Mouse (Mus musculus) adrenal gland, postnatal 14 days (tissue): ENCODE measurements around the gene Kat2b. TPM values are rescaled to one million over a fixed set of nuclear protein-coding genes. Genes with fewer than 3 reads are reported as not detected.
"Not testable (repeated sequence)": the region's sequence is repeated elsewhere in the genome, so short reads cannot be mapped to it uniquely, and the experiment has no call there.

Source experiments
- DNase-seq: peaks from one replicate; pipeline ENCODE4 v3.0.0; 2021; ENCODE audit warnings: mixed read lengths
- total RNA-seq: library from RNA; stranded (reverse); gene quantifications from 2 replicates; pipeline ENCODE4 v1.2.3, GENCODE M21; 2021

Kat2b gene
- total RNA-seq, 1 experiment from 2014 or later, result 67.0 TPM

DNA sequence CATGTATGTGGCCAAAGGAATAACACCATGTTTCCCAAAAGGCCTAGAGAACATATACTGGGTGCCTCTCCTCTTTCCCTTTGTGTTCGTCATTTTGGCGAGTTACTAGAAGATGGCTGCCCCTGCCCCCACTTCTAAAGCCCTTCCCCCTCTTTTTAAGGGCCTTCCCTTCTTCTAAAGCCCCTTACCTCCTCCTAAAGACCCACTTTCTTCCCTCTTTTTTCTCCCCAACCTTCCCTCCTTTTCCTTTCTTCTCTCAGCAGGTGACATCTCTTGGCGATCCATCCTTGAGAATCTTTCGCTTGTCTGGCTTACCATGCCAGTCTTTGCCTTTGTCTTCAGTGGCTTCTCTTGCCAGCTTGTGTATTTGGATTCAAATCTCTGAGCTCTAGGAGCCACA lies 31.9 kb downstream of the Kat2b start:
- DNase-seq, result no peak

DNA sequence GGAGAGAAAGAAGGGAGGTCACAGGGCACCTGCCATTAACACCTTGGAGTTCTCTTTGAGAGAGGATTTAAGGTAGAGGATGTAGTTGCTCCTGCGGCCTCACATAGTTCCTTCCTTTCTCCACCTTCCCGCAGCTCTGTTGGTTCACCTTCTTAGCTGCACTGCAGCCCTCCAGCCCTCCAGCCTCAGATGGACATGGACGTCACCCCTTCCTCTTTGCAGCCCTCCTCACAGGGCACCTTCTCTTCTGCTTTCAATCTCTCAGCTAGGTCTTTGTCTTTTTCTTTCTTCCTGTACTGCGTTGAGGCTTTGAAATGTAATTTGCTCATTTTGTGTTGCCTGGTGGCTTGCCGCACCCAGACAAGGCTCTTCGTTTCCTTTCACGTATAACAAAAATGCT lies 36.6 kb downstream of the Kat2b start:
- DNase-seq, result not testable (repeated sequence)

DNA sequence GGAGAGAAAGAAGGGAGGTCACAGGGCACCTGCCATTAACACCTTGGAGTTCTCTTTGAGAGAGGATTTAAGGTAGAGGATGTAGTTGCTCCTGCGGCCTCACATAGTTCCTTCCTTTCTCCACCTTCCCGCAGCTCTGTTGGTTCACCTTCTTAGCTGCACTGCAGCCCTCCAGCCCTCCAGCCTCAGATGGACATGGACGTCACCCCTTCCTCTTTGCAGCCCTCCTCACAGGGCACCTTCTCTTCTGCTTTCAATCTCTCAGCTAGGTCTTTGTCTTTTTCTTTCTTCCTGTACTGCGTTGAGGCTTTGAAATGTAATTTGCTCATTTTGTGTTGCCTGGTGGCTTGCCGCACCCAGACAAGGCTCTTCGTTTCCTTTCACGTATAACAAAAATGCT lies 39.4 kb downstream of the Kat2b start:
- not testable (repeated sequence) for DNase-seq

DNA sequence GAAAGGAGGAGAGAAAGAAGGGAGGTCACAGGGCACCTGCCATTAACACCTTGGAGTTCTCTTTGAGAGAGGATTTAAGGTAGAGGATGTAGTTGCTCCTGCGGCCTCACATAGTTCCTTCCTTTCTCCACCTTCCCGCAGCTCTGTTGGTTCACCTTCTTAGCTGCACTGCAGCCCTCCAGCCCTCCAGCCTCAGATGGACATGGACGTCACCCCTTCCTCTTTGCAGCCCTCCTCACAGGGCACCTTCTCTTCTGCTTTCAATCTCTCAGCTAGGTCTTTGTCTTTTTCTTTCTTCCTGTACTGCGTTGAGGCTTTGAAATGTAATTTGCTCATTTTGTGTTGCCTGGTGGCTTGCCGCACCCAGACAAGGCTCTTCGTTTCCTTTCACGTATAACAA lies 42.3 kb downstream of the Kat2b start:
- DNase-seq, result not testable (repeated sequence)

DNA sequence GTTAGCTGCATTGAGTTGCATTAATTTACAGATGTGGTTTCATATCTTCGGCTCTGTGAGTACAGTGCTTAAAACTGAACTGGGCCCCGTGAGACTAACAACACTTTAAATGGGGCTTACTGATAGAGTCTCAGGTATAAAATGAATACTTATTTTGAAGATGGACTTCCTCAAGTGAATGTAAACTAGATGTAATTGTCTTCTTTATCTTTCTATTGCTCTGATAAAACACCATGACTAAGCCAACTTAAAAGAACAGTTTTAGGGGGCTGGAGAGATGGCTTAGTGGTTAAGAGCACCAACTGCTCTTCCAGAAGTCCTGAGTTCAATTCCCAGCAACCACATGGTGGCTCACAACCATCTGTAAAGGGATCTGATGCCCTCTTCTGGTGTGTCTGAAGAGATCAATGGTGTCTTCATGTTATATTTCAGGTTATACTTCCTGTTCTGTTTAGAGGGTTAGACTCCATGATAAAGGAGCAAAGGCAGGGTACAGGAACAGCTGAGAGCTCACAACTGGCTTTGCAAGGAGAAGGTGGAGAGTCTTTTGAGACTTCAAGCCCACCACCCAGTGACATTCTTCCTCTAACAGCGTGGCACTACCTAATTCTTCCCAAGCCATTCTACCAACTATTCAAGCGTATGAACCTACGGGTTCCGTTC lies 50.8 kb downstream of the Kat2b start:
- DNase-seq, result no peak

DNA sequence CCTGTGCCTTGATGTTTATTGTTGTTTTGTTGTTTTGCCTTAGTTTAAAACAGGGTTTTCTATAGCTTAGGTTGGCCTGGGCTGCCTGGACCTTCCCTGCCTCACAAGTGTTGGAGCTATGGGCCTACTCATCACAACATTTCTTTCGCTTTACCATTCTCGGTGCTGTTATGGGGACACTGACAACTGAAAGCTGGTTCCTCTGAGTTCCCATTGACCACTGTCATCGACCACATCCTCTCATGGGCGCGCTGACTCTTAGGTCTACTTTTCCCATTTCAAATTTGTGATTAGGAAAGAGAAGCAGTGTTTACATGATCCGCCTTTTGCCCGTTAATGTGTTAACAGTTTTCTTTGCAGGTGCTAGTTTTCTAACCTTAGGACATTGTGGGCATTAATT lies 51.7 kb downstream of the Kat2b start:
- DNase-seq, result no peak

DNA sequence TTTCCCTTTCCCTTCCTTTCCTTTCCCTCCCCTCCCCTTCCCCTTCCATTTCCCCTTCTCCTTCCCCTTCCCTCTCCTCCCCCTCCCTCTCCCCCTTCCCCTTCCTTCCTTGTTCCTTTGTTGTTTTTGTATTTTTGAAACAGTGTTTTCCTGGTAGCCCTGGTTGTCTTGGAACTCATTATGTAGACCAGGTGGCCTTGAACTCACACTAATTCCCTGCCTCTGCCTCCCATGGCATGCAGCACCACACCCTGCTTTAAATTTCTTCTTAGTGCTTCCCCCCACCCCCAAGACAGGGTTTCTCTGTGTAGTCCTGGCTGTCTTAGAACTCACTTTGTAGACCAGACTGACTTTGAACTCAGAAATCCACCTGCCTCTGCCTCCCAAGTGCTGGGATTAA lies 52.7 kb downstream of the Kat2b start:
- DNase-seq, result no peak

DNA sequence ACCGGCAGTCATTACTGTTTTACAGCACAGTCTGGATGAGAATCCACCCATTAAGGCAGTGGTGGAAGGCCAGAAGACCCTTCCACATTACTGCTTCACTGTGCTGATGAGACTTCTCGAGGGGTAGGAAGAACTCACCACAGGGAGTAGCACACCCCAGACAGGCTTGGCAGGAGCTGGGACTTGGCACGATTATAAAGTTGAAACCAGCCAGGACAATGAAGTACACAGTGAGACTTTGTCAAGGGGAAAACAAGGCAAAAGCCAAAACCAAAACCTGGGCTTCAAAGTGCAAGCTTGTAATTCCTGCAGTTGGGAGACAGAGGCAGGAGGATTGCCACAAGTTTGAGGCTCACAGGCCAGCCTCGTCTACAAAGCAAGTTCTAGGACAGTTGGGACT lies 54.0 kb downstream of the Kat2b start:
- DNase-seq, result peak; percentile 21

DNA sequence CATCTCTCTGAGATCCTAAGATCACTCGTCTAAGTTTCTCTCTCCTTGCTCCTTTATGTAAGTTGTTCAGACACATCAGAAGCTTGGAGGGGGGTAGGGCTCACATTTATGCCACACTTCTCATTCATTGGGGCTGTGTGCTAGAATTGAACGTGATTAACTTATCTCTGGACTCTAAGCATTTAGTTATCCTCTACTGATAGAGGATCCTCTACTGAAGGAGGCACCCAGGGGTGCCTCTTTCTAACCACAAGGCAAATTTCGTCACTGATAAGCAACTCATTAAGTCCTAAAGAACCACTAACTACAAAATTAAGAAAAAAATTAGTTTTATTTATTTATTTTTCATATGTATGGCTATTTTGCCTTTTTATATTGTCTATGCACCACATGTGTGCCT lies 55.5 kb downstream of the Kat2b start:
- DNase-seq, result no peak

DNA sequence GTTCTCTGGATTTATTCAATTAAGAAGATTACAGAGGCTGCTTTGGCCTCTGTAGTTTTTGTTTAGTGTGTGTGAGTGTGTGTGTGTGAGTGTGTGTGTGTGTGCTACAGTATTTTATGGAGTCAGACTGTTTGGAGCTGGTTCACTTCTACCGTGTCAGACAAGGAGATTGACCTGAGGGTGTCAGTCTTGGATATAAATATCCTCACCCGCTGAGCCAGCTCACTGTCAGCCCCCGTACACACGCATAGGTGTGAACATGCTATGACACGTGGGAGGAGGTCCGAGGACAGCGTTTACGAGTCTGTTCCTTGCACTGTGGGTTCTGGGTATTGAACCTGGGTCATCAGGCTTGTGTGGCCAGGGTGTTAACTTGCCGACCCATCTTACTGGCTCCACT lies 57.1 kb downstream of the Kat2b start:
- DNase-seq, result no peak

DNA sequence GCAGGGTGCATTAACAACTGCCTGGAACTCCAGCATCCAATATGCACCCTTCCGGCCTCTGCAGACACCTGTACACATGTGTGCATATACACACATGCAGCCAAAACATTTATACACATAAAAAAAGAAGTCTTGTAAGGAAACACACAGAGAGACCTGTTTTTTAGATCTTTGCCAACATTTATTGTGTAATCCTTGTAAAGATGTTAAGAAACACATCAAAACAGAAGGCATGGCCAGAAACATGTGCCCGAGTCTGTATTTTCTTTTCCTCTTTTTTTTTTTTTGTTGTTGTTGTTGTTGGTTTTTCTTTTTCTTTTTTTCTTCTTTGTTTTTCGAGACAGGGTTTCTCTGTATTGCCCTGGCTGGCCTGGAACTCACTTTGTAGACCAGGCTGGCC lies 59.5 kb downstream of the Kat2b start:
- DNase-seq, result no peak

DNA sequence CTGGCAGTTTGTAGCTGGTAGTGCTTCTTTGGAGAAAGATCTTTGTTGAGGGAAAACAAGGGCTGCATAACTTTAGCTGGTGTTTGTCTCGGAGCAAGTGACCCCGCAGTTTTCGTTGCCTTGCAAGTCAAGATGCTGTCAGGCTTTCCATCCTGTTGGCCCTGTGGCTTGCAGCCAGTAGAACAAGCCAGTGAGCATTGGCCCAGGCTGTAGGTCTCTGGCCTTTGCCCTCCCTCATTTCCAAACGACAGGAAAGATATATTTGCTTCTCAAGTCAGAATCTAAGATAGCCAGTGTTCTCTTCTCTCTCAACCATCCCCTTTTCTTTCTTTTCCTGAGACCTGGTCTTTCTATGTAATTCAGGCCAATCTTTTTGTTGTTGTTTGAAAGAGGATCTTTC lies 60.8 kb downstream of the Kat2b start:
- peak; percentile 27 for DNase-seq

DNA sequence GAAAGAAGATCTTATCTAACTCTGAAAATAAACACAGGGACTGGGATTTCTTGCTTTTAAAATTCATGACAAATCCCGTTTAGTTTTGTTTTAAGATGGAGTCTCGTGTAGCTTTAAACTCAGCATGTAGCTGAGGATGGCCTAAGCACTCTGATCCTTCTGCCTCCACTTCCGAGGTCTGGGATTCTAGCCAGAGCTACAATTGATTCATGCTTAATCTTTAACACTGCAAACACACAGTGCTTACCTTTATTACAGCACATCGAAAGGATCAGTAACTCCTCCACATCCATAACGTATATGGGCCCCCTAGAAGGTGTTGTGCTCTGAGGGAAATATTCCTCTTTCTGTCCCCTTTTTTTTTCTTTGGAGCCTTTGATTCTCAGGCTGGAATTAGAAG lies 61.5 kb downstream of the Kat2b start:
- DNase-seq, result no peak

DNA sequence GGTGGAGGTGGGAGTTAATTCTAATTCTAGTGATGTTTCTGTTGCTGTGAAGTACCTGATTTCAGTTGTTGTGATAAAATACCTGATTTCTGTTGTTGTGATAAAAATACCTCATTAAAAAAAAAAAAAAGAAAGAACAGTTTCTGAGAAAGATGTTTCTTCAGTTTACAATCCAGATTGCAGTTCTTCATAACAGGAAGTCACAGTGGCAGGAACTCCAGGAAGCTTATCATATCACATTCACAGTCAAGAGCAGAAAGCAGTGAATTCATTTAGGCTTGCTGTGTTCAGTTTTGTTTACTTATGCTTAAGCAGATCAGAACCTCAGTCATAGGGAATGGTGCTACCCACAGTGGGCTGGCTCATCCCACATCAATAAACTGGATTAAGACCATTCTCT lies 64.7 kb downstream of the Kat2b start:
- DNase-seq, result no peak

DNA sequence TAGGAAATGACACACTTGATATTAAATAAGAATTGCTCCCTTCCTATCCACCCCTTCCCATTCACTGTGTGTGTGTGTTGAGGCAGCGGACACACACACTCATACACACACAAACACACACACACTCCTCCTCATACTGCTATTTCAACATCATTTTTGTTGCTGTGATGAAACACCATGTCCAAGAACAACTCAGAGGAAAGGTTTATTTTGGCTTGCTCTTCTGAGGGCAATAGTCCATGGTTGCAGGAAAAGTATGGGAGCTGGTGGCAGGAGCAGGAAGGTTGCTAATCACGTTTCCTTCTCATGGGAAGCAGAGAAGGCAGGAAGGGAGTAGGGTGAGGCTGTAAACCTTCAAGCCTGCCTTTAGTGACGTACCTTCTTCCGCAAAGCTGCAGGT lies 76.7 kb downstream of the Kat2b start:
- no peak for DNase-seq

DNA sequence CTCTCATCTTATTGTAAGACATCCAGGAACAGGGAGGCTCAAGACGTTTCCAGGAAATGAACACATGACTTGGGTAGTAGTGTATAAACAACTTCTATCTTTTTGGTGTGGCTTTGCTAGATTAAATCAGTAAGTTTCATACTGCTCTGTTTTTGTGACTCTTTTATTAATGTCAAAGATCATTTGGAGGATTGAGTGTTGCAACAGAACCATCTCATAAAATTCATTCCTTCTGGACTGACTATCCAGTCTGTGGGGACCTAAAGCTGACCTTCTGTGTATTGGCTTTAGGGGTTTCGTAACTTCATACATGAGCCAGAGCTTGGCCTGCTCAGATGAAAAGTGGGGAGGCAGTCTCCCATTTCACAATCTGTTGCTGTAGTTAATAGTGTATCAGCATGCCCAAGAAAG lies 83.6 kb downstream of the Kat2b start:
- DNase-seq, result peak; percentile 45

DNA sequence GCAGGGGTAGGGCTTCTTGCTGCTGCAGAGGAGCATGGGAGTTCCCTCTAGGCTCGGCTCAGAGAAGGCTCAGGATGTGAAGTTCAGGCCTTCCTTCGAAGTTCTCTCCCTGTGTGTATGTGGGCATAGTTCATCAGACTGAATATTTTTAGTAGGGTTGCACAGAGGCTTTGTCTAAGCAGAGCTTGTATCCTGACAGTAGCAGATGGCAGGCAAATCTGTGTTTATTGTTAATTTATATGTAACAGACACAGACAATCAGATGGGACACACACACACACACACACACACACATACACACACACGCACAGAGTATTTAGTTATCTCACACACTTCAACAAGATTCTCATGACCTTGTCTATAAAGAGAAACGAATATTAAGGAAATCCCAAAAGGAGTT lies 87.9 kb downstream of the Kat2b start:
- DNase-seq, result no peak

DNA sequence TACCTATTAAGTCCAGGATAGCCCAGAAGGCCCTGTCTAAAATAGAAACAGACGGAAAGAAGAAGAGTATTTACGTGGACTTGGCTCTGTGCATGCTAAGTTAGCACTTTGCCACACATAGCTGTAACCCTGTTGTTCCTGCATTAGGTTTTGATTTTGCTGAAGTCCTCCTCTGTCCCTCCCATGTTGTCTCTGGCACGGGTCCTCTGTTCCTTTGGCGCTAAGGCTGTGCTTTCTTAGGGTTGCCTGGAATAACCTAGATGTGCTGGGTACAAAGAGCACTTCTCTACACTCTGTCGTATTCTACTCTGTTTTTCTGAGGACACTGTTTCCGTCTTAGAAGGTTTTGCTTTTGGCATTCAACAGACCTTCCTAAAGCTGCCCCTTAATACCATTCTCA lies 88.4 kb downstream of the Kat2b start:
- DNase-seq, result peak; percentile 47

DNA sequence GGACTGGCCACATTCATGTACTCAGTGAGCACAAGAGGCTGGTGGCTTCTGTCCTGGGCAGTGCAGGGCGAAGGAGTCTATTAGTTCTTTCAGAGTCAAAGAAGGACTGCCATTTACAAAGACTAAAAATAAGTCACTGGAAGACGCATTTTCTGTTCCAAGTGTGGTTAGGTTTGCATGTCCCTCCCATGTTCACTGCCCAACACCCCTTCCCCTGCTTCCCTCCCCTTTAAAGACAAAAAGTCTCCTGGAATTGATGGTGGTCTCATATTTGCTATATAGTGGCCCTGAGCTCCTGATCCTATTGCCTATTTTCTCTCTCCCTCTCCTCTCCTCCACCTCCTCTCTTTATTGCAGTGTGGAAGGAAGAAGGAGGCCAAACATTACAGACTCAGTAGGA lies 89.3 kb downstream of the Kat2b start:
- DNase-seq, result no peak

DNA sequence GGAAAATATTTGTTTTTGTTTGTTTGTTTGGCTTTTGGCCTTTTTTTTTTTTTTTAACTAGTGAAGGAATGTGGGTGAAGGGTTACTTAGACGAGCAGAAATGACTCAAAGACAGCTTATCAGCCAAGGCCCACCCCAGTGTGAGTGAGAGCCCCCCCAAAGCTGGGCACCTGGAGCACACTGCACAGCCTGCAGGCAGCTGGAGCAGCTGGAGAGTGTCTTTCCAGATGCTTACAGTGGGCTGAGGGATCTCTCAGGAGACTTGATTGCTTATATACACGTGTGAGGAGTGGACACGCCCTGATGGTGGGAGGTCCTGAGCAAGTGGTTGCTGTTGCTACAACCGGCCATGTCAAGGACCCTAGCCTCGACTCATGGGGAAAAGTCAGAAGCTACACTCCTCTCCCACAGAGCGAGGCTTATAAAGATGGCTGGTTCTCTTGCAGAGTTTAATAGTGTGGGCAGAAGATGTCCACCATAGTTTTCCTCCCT lies 89.8 kb downstream of the Kat2b start:
- no peak for DNase-seq

DNA sequence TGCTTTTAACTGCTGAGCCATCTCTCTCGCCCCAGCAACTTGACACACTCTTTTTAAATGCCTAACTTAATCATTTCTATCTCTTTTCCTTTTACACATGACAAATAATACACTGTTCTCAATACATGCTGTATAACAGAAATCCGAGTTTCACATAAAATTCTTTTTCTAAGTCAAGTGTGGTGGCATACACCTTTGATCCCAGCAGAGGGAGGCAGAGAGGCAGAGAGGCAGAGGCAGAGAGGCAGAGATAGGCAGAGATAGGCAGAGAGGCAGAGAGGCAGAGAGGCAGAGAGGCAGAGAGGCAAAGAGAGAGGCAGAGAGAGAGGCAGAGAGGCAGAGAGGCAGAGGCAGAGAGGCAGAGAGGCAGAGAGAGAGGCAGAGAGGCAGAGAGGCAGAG lies 90.7 kb downstream of the Kat2b start:
- peak; percentile 43 for DNase-seq

DNA sequence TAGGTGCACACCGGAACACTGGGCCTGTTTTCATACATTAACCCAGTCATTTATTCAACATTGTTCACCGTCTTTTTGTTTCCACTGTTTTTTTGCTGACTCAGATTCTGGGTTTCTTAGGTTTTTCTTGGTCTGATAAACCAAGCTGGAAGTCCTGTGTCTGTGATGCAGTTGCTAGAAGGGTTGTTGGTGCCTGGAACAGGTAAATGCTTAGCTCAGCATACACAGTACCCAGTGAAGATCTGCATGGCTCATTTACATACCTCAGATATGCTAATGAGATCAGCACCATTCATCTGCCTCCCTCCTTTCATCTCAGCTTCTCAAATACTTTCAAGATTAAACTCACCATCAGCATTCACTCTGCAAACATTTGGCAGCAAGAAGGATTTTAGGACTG lies 92.0 kb downstream of the Kat2b start:
- DNase-seq, result no peak

DNA sequence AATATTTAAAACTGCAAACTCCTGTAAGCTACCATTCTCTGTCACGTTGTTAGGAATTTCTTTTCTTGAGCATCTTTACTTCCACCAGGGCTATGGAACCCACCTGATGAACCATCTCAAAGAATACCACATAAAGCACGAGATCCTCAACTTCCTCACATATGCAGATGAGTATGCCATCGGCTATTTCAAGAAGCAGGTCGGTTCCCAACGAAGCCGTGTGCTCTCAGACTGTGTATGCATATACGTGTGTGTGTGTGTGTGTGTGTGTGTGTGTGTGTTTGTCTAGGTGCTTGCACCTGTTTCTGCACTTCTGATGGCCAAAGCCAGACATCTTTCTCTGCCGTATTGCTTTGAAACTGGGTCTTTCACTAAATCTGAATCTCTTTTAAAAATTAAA lies 92.6 kb downstream of the Kat2b start:
- no peak for DNase-seq

DNA sequence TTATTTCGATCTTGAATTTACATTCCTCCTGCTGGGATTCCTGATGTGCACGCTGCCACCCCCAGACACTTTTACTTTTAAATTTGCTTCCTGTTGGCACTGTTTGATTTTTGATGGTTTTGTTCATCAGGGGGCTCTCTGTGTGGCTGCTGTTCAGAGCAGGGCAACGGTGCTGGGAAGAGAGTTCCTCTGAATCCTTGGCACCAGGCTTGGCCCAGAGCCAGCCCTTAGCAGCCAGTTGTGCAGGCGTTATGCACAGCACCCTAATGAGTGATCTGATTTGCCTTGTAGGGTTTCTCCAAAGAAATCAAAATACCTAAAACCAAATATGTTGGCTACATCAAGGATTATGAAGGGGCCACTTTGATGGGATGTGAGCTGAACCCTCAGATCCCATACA lies 93.1 kb downstream of the Kat2b start:
- peak; percentile 34 for DNase-seq
